Mouse (Mus musculus) kidney, adult 10 weeks (tissue): Measurements from ENCODE around the gene Glod5. TPM values are rescaled to one million over a fixed set of nuclear protein-coding genes. Genes with fewer than 3 reads are reported as not detected.

ENCODE experiments used
- polyA plus RNA-seq: library from polyadenylated mRNA; stranded (reverse); fragments of 350-450 nt; fragmentation: Illumina TruSeq; extraction: RNeasy Lipid Tissue Mini Kit (QIAGEN cat#74804); gene quantifications from one replicate; pipeline ENCODE4 v1.2.3, GENCODE M21; 2014; ENCODE audit warnings: low read depth, low replicate concordance

Gene Glod5
- polyA plus RNA-seq, result 255 TPM

DNA sequence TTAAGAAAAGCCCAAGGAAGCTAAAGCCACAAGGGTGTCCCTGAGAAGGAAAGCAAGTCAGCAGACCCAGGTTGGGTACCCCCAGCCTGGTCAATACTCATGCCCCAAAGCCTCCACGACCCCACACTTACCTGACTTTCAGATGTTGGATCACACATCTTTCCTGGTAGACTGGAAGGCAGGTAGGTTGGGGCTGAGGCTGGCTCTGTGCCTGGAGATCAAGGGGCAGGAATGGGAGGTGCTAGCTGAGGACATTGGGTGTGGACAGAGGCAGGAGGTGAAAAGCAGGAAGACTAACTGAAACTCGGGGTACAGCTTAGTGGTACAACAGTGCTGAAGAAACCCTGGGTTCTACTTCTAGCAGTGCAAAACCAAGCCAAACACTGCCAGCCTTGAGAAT, at the start of gene Glod5:
Gene Glod5 (minus strand): TSS at position 207 of the 400 bp plus-strand sequence.

DNA sequence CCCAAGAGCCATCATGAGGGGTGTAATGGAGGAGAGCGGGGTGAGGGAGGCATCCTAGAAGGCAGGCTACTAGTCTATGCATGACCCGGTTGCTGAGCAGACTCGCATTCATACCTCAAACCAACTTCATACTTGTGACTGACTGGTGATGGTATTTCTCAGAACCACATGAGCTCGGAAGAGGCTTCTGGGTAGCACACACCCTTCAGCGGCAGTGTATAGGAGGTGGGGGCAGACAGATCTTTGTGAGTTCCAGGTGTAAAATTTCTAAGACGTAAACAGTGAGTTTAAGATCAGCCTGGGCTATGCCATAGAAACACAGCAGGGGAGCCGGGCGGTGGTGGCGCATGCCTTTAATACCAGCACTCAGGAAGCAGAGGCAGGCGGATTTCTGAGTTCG, 40.4 kb downstream of the Glod5 start, which contains the start of gene Gata1:
Gene Gata1 (minus strand): TSS at position 180 of the 400 bp plus-strand sequence.

Other genes starting within 250 kb of the Glod5 start
- gene Gripap1, start 228.7 kb downstream of the Glod5 start, polyA plus RNA-seq, result 15.7 TPM
- not detected for gene Kcnd1, start 196.2 kb downstream of the Glod5 start, polyA plus RNA-seq
- gene Otud5, start 177.1 kb downstream of the Glod5 start, polyA plus RNA-seq, result 22.2 TPM
- gene Pim2, start 140.2 kb downstream of the Glod5 start, polyA plus RNA-seq, result 5.3 TPM
- 6.8 TPM for gene Slc35a2, start 134.5 kb downstream of the Glod5 start, polyA plus RNA-seq
- gene Pqbp1, start 119.2 kb downstream of the Glod5 start, polyA plus RNA-seq, result 13.5 TPM
- 3.1 TPM for gene Timm17b, start 119.1 kb downstream of the Glod5 start, polyA plus RNA-seq
- gene Gm10491, start 110.7 kb downstream of the Glod5 start, polyA plus RNA-seq, result not detected
- gene Gm10490, start 109.0 kb downstream of the Glod5 start, polyA plus RNA-seq, result not detected
- gene Pcsk1n, start 98.7 kb downstream of the Glod5 start, polyA plus RNA-seq, result not detected
- not detected for gene Eras, start 89.9 kb downstream of the Glod5 start, polyA plus RNA-seq
- gene Hdac6, start 70.6 kb downstream of the Glod5 start, polyA plus RNA-seq, result 6.0 TPM
- not detected for gene Gata1, start 40.4 kb downstream of the Glod5 start, polyA plus RNA-seq
- gene Suv39h1, start 56.3 kb upstream of the Glod5 start, polyA plus RNA-seq, result 5.7 TPM
- 0.28 TPM for gene Was, start 72.0 kb upstream of the Glod5 start, polyA plus RNA-seq
- gene Wdr13, start 114.4 kb upstream of the Glod5 start, polyA plus RNA-seq, result 43.7 TPM
- gene Rbm3, start 127.4 kb upstream of the Glod5 start, polyA plus RNA-seq, result 221 TPM
- 0.20 TPM for gene Tbc1d25, start 157.7 kb upstream of the Glod5 start, polyA plus RNA-seq
- gene Ebp, start 175.0 kb upstream of the Glod5 start, polyA plus RNA-seq, result 45.3 TPM
- gene Porcn, start 188.0 kb upstream of the Glod5 start, polyA plus RNA-seq, result 2.0 TPM
- 12.2 TPM for gene Ftsj1, start 233.9 kb upstream of the Glod5 start, polyA plus RNA-seq